Mouse (Mus musculus): ENCODE measurements around the gene Slc30a1.

Slc30a1 gene

DNA sequence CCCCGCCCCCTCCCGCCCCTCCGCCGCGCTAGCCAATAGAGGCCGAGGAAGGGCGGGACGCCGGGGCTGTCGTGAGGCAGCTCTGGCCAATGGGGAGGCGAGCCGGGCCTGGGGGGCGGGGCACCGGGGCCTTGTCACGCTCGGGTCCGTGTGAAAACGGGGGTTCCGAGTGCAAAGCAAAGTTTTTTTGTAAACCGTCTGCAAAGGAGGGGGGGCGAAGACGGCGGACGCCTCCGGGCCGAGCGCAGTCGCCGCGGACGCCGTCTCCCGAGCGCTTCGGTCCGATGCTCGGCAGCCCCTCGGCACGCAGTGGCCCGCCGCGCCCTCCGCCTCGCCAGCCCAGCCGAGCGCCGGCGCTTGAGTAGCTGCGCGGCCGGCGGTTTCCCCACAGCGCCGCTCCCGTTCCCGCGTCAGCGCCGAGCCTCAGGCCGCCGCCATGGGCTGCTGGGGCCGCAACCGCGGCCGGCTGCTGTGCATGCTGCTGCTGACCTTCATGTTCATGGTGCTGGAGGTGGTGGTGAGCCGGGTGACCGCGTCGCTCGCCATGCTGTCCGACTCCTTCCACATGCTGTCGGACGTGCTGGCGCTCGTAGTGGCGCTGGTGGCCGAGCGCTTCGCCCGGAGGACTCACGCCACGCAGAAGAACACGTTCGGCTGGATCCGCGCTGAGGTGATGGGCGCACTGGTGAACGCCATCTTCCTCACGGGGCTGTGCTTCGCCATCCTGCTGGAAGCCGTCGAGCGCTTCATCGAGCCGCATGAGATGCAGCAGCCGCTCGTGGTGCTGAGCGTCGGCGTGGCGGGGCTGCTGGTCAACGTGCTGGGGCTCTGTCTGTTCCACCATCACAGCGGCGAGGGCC is at the start of gene Slc30a1:
Gene Slc30a1, plus strand, starts transcription at position 197 of the 860 bp plus-strand sequence.
- DNase-seq (ENCODE audit: low read depth, low spot score) = peak; percentile 94

DNA sequence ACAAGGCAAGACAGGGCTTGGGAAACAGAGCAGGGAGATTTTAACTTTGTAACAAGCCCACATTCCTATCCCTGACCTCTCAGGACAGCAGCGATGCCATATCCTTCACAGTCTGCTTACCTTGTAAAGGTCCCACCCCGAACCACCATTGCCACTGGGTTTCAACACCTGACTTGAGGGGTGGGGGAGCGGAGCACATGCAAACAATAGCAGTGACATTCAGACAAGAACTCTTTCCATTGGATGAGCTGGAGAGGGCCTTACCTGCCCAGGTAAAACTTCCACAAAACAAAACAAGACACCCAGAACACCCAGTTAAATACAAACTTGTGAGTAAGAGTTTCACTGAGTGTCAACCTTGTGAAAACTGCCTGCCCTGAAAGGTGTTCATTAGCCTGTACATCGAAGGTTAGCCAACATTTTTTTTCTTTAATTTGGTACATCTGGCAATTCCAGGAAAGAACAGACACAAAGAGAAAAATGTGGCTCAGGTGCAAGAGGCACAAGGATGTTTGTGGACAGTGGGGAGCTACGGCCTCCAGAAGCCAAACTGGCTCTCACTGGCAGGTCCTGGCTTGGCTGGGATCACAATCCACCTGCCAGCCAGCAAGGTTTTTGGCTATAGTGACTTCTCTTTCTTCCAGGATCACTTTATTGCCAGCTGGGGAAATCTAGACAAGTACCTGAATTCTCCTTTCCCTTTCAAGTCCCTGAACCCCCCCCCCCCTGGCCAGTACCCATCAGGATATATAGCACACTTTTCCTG is 49.5 kb upstream of the Slc30a1 start:
- DNase-seq (ENCODE audit: low read depth, low spot score) = no peak

DNA sequence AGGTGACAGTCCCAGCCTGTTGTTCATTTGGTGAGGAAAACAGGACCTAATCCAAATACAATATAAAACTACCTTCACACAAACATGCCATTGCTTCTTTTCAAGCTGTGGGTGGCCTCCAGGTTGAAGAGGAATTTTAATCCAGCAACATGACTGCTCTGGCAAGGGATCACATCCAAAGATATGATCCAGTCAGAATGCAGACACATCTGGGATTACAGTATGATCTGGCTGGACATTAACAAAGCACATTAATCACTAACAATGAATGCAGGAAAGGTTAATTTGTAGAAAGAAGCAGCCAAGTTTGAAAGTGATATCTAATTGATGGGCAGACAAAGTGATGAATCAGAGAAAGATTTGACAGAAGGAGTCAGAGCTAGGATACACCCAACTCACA is 48.4 kb upstream of the Slc30a1 start:
- no peak for DNase-seq (ENCODE audit: low read depth, low spot score)

DNA sequence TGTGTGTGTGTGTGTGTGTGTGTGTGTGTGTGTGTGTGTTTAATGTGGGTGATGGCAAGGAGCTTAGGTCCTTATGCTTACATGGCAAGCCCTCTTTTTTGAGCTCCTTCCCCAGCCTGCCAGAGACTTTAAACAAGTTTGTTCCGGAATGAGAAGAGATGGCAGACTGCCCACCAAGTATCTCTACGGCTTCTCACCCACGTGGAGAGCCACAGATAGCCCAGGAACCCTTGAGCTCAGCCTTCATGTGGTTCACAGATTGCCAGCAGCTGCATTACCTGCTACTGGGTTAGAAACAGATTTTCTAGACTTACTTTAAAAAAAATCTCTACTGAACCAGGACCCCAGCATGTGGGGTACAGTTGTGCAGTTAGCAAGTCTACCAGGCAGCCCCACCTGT is 46.7 kb upstream of the Slc30a1 start:
- no peak for DNase-seq (ENCODE audit: low read depth, low spot score)

DNA sequence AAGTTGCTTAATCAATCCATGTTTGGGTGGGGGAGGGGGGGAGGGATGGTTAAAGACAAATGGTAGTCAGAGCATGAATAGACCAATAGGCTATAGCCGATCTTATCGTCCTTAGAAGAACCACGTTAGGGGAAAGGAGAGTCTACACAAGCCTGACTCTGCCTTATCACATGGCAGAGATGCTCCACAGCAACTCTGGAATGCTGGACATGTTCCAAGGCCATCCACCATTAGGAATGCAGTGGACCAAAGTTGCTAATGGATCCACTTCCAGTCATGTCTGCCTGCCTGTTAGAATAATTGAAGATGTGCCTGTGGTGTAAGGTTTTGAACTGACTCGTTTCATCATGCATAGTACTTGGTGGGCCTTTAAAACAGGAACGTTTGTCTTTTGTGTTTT is 45.3 kb upstream of the Slc30a1 start:
- DNase-seq (ENCODE audit: low read depth, low spot score) = no peak

DNA sequence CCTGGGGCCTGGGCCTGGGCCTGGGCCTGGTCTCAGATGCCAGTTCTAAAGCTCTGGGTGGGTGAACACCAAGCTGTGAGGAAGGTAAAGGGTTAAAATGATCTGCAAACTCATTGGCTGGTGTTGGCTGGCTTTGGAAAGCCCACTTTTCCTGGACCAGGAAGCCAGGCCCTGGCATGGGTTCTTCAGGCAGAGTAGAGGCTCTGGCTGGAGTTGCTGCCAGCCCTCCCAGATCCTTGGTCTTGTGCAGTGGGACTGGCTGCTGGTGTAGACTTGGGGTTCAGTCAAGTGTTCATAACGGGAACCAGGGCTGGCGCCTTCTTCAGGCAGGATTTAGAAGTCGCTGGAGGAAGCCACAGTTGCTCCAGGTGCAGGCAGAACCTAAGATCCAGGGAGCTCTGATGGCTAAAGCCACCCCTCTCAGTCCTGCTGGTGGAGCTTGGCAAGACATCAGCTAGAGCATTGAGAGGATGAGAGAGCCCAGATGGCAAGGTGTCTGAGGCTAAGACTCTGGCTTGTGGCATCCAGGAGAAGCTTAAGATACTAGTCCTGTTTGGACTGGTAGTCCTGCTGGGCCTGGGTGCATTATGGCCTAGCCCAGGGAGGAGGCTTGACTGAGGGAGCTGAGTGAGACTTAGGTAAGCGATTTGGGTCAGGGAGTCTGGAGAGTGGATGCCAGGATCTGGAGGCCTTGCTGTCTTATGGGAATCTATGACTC is 42.6 kb upstream of the Slc30a1 start:
- no peak for DNase-seq (ENCODE audit: low read depth, low spot score)

DNA sequence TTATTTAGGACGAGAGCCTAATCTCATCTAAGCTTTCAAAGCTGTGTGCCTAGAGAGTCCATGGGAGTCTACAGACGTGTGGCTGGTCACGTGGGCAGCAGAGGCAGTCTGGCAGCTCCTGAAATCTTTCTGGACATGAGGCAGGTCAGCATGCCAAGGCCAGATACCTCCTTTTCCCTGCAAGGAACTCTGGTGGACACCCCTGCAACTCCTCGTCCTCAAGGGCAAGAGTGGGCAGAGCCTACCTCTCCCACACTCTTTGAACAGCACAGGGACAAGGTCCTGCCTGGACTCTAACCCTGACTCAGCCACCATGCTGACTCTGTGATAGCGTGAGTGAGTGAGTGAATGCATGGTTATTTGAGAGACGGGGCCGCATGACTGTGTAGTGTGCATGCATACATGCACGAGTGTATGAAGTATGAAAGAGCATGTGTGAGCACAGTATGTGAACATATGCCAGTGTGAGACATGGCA is 42.0 kb upstream of the Slc30a1 start:
- no peak for DNase-seq (ENCODE audit: low read depth, low spot score)

DNA sequence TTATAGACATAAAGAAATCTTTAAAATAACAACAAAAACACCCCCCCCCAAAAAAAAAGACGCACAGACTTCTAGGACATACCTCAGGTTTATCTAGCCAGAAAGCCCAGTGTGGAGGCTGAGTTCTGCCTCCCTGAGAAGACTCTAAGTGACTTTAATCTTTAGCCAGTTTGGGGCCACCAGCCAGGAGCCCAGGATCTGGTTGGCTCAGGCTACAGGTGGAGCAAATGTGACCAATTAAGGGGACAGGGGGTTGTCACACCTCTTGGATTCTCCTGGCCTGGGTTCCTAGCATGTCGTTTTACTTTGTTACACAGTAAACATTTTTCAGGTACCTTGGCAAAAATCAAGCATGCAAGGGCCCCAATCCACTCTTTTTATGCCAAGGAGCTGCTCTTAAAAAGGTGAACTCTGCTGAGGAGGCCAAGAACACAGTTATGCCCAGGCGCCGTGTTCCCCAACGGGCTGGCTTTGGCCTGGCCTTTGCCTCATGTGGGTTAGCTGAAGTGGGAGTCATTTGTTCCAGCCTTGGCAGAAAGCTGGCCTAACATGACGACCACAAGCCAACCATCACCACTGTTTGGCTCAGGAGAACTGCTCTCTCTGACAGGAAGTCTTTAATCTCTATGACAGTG is 34.4 kb upstream of the Slc30a1 start:
- no peak for DNase-seq (ENCODE audit: low read depth, low spot score)

DNA sequence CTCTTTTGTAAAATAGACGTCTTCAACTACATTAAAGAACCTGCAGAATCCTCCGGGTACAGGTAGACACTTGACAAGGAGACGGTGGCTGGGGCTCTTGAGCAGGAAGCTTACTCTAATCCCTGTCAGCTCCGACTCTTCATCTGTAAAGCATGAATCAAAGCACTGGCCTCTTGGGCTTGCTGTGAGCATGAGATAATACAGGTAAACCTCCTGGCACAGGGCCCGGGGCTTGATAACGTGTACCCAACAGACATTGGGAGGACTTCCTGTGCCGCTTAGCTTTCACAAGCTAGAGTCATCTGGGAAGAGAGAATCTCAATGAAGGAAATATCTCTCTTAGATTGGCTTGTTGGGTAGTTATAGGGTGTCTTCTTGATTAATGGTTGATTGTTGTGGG is 31.6 kb upstream of the Slc30a1 start:
- no peak for DNase-seq (ENCODE audit: low read depth, low spot score)

DNA sequence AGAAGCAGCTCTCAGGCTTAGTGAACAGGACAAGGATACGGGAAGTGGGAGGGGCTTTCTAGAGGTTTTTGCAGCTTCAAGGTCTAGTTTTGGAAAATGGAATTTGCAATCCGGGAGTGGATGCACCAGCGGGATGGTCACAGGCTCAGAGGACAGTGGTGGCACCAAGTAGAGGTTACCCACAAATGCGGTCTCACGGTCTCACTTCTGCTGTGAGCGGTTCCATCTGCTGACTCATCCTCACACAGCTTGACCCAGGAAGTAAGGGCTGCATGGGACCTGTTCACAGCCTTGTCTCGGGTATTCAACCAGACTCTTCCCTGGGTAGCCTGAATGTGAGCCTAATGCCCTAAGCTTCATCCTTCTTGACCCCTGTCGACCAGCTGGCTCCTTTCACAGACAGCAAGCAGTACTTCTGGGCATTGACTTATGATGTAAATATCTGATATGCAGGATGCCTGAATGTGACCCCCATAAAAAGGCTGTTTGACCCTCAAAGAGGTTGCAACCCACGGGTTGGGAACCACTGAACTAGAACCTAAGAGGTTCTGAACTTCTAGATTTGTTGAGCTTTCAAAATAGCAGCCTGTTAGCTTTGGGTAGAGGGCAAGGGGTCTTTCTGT is 30.8 kb upstream of the Slc30a1 start:
- DNase-seq (ENCODE audit: low read depth, low spot score) = peak; percentile 32

DNA sequence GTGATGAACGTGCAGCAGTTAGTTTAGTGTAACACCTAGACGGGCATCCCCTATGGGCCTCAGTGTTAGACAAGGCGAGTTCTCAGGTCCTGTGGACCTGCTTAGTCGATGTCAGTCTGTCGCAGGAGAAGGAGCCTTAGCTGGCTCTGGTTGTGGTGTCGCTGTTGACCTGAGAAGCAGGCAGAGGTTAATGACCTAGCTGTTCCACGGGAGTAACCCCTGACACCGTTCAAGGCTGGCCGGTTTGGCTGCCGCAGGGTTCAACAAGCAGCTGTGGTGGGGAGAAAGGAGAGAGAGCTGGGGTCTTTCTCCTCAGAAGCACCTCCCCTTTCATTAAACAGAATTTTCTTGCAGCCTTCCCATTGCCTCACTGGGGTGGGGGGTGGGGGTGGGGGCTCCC is 28.9 kb upstream of the Slc30a1 start:
- no peak for DNase-seq (ENCODE audit: low read depth, low spot score)

DNA sequence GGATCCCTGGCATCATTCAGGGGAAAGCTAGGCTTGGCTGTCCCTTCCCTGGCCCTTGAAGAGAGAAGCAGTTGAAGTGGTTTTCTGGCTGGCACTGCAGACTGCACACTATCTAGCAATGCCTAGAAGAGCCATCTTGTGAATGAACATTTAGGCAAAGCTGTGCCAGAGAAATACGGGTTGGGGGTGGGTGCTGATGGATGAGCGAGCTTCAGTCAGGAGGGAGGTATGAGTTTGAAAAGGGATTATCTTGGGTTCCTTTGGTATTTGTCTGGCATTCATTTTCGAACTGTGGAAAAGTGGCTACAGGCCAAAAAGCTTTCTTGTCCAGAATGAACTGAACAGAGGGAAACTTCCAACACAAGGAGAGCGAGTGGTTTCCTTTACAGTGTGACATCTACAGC is 28.0 kb upstream of the Slc30a1 start:
- DNase-seq (ENCODE audit: low read depth, low spot score) = no peak

DNA sequence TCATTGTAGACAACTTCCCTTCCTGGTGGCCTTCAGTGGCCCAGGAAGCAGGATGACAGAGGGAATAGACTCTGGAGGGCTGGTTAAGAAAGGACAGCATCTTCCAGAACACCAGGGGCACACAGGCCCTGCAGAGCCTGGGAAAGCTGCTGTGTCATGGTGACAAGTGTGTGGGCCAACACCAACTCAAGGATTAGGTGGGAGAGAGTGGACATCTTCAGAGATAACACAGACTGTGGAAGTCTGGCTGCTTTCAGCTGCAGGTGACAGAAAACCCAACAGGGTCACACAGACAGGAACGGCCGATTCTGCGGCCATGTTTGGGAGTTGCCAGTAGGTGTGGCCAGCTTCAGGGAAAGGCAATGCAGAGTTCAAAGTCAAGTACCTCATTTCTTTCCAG is 26.3 kb upstream of the Slc30a1 start:
- no peak for DNase-seq (ENCODE audit: low read depth, low spot score)

DNA sequence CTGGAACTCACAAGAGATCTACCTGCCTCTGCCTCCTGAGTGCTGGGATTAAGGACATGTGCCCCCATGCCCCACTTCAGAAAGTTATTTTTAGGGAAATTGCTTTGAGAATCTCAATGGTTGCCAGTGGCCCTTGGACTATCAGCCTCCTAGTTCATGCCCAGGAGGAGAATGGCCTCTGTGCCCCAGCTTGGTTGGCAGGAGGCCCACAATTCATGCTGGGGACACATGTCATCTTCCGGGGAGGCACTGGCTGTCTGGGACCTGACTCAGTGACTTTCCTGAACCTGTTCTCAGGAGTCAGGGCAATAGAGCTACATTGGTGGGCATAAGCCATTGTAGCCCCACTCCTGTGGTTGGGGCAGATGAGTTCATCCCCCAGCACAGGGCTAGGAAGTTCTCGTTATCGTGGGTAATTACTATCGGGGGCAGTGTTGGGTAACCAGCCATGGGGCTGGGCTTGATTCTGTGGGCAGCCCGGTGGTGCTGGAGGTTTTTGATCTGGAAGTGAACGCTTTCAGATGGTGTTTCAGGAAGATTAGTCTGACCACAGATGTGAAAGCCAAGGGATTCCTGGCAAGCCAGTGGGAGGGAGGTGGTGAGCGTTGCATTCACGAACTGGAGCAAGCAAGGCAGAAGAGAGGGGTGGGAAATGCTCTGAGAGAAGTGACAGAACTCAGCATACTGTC is 25.5 kb upstream of the Slc30a1 start:
- DNase-seq (ENCODE audit: low read depth, low spot score) = no peak

DNA sequence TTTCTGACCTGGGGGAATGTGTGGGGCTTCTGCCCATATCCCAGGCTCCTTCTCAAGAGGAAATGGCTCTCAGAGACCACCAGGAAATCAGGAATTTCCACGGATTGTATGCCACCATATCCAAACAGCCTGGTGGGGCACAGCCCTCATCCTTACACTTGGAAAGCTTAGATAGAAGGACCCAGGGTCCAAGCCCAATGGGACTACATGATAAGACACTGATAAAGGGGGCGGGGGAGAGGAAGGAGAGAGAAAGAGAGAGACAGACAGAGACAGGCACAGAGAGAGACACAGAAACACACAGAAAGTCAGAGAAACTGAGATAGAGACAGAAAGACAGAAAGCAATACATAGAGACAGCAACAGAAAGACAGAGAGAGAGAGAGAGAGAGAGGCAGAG is 24.9 kb upstream of the Slc30a1 start:
- no peak for DNase-seq (ENCODE audit: low read depth, low spot score)

DNA sequence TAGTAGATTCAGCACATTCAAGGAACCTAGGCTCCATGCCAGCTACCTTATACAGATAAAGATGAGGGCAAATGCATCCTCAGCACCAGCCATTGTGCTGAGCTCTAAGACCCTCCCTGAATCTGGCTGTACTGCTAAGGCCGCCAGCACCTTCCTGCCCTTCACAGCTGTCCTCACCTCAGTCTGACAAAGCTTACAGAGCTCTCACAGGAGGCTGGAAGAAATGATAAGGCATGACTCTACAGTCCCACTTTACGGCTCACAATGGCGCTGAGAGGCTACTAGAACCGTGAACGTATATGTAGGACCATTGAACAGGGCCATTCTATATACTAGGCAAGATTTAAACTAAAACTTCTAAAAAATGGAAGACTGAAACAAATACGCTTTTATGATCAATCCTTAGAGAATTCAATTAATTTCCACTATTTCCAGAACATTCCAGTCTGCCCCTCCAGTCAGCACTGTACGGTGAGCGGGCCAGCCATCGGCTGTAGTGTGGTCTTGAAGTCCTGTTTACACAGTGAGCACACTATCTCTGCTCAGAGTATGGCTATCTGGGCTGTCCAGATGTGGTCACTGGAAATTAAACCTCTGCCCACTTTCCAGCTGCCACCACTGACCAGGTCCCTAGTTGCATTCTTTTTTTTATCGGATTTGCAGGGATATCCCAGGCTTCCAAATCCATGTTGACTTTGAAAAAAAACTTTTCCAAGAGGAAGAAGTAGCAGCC is 23.9 kb upstream of the Slc30a1 start:
- DNase-seq (ENCODE audit: low read depth, low spot score) = no peak

DNA sequence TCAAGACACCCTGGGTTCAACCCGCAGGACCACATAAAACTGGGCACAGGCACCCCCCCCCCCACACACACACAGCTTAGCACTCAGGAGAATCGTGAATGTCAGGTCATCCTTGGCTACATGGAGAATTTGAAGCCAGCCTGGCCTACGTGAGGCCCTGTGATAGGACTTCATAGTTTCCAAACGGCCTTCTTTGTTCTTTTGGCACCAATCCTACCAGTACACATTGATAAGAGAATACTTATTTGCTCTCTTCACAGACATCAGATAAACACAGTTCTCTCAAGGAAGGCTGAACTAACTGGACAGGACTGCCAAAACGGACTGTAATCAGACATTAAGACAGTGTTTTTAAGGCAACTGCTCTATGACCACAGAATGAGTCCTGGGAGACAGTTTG is 22.9 kb upstream of the Slc30a1 start:
- no peak for DNase-seq (ENCODE audit: low read depth, low spot score)

DNA sequence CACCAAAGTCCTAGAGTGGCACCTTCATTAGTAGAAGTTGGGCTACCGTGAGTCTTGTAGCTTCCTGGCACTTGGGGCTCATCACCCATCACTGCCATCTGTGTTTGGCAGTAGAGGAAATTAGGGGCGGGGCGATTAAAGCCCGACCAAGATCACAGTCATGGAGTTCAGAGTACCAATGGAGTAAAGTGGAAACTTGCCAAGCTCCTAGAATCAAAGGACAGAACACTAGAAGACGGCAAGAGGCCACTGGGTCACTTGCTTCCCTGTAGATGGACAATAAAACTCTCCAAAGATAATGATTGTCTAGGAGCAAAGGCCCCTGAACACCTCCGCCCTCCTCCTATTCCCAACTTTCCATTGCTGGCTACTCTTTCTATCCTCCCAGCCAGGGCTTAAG is 14.7 kb upstream of the Slc30a1 start:
- DNase-seq (ENCODE audit: low read depth, low spot score) = no peak

DNA sequence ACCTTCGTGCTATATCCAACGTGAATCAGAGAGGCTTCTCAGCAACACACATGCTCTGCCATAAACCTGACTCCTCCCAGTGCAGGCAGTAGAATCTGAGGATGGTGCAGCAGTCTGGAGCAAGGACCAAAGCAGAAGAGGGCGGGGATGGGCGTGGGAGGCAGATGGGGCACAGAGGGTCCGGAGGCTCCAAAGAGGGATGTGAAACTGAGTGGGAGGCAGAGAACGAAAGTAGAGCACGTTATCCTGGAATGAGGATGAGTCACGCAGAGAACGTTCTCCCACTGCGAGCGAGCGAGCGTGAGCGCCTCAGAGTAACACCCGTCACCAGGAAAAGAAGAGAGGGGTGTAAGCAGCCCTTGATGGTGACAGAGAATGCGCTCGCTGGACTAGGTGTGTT is 12.2 kb upstream of the Slc30a1 start:
- no peak for DNase-seq (ENCODE audit: low read depth, low spot score)

DNA sequence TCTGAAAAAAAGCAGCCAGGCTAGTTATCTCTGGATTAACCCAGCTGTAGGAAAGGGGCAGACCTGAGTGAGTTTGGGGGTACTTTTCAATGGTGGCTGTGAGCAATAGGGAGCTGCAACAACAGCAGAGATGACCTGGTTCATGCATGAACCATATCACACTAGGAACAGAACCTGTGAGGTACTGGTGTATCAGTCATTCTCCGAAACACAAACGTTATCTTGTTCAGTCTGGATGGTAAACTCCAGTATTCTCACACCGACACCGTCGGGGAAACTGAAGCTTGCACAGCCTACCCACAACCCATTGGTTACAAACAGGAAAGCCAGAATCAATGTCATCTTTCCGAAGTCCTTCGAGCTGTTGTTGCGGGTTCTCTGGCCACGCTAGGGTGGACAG is 11.7 kb upstream of the Slc30a1 start:
- no peak for DNase-seq (ENCODE audit: low read depth, low spot score)

All from R1 (cell line).